Mouse (Mus musculus) kidney, postnatal 0 days (tissue): ENCODE measurements around the gene Sdk2. TPM values are rescaled to one million over a fixed set of nuclear protein-coding genes. Genes with fewer than 3 reads are reported as not detected.

Experiments
- ATAC-seq: fragments of 200-750 bp; cut with Nextera tagmentation; replicated peaks from 2 replicates; pipeline ENCODE4 v1.8.0; 2017; ENCODE audit warnings: low read depth, moderate number of reproducible peaks, moderate TSS enrichment, moderate library complexity; ENCODE audit not compliant: low FRiP score
- DNase-seq: peaks from one replicate; pipeline ENCODE4 v3.0.0-alpha.2; 2016; ENCODE audit warnings: low spot score
- H3K27ac ChIP-seq: fragments of 300-500 bp; sonication (generic); 2 replicates; pipeline ENCODE4 v1.5.1; 2014; ENCODE audit warnings: mild to moderate bottlenecking
- H3K27me3 ChIP-seq: fragments of 300-500 bp; sonication (generic); 2 replicates; pipeline ENCODE4 v1.6.1; 2014; ENCODE audit warnings: low read length, mixed read lengths; ENCODE audit not compliant: insufficient read depth
- H3K36me3 ChIP-seq: fragments of 300-500 bp; sonication (generic); 2 replicates; pipeline ENCODE4 v1.6.1; 2014; ENCODE audit warnings: low read length, mixed read lengths; ENCODE audit not compliant: insufficient read depth
- H3K4me1 ChIP-seq: fragments of 300-500 bp; sonication (generic); replicated peaks from 2 replicates; pipeline ENCODE4 v1.6.1; 2014; ENCODE audit warnings: antibody characterized with exemption, low read length, mixed read lengths; ENCODE audit not compliant: insufficient read depth
- H3K4me2 ChIP-seq: fragments of 300-500 bp; sonication (generic); 2 replicates; pipeline ENCODE4 v1.6.1; 2014; ENCODE audit warnings: mild to moderate bottlenecking, low read length, moderate library complexity, mixed read lengths
- H3K4me3 ChIP-seq: fragments of 300-500 bp; sonication (generic); replicated peaks from 2 replicates; pipeline ENCODE4 v1.5.1; 2014; ENCODE audit warnings: low read depth, low read length
- H3K9ac ChIP-seq: fragments of 300-500 bp; sonication (generic); 2 replicates; pipeline ENCODE4 v1.6.1; 2014; ENCODE audit warnings: low read depth, low read length
- H3K9me3 ChIP-seq: fragments of 300-500 bp; sonication (generic); replicated peaks from 2 replicates; pipeline ENCODE4 v1.6.1; 2016; ENCODE audit warnings: low read length, inconsistent platforms, mixed read lengths
- CTCF ChIP-seq: IDR thresholded peaks from 2 replicates; pipeline ENCODE4 v1.5.1; 2016; ENCODE audit warnings: antibody characterized with exemption, low read depth, mild to moderate bottlenecking, moderate library complexity
- WGBS: fragments of 180-500 bp; shearing (Covaris S2); extraction: QIAGEN DNeasy Blood & Tissue Kit; methylation state at CpG from one replicate; pipeline ENCODE4 v1.1.7; 2014; 5-methylcytosine and 5-hydroxymethylcytosine counted together
- polyA plus RNA-seq: library from polyadenylated mRNA; unstranded; fragments of >200 nt; fragmentation: Nextera tagmentation; extraction: Ambion mirVana; gene quantifications from 2 replicates; pipeline ENCODE4 v1.2.1, GENCODE M21; 2015

Gene Sdk2
- polyA plus RNA-seq, 1 experiment from 2014 or later = 2.2 TPM

DNA sequence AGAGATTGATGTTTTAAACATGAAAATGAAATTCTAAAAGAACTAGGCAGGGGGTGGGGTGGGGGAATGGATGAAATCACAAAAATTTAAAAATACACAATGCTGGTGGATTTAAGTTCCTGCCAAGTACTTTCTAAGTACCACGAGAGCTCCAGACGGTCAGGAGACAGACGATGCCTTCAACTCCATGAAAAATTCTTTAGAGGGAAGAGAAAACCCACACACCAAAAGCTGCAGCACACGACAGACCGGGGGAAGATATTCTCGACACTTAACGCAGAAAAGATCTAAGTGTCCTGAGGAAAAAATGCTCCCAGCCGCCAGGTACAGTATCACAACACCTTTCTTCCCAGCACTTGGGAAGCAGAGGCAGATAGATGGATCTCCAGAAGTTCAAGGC, 118.2 kb downstream of the Sdk2 start:
- H3K4me1 ChIP-seq = 0 out of 2 replicates have a peak, but pooled peaks cover 9% of the 10 kb centered on the region
- no peak overlapping the region for H3K27ac ChIP-seq
- no peak overlapping the region for H3K4me2 ChIP-seq
- WGBS = 80% methylated on average over 8 of the region's 8 CpGs
- no peak overlapping the region for H3K4me3 ChIP-seq
- H3K9ac ChIP-seq = no peak overlapping the region
- TF ChIP-seq CTCF = no peak
- no peaks in the 10 kb centered on the region for H3K36me3 ChIP-seq
- DNase-seq (no peak), ATAC-seq (no peak)
- no peaks in the 10 kb centered on the region for H3K9me3 ChIP-seq
- no peaks in the 10 kb centered on the region for H3K27me3 ChIP-seq

DNA sequence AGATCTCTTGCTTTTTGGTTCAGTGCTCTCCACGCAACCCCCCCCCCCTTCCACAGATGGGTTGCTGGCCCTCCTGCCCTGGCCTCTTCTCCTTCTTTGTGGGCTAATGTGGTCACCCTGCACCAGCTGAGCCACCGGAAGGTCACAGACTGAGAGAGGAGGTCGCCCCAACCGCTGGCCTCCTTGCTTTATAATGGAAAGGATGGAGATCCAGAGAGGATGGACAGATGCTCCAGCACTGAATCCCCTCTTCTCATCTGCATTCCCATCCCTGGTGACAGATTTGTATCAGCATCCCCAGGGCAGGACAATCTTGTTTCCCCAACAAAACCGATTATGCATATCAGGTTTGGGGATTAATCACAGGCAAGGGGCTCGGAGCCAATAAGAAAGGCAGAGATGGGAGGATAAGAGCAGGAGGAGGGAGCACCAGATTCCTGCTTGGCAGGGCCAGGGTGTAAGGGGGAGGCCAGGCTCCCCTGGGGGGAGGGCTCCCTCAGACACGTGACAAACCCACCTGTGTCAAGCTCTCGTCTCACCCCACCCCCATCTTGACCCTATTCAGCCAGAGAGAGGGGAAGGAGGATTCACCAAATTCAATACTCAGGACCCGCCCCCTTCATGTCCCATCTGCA, 124.6 kb downstream of the Sdk2 start:
- no peak for TF ChIP-seq CTCF
- Histone ChIP-seq H3K27ac (no peak overlapping the region), H3K4me1 (no peaks in the 10 kb centered on the region), H3K9me3 (no peaks in the 10 kb centered on the region), H3K36me3 (no peaks in the 10 kb centered on the region), H3K4me3 (no peak overlapping the region), H3K27me3 (no peaks in the 10 kb centered on the region), H3K4me2 (no peak overlapping the region), H3K9ac (no peak overlapping the region)
- DNase-seq (no peak), ATAC-seq (no peak)
- 61% methylated on average over 9 of the region's 9 CpGs for WGBS

DNA sequence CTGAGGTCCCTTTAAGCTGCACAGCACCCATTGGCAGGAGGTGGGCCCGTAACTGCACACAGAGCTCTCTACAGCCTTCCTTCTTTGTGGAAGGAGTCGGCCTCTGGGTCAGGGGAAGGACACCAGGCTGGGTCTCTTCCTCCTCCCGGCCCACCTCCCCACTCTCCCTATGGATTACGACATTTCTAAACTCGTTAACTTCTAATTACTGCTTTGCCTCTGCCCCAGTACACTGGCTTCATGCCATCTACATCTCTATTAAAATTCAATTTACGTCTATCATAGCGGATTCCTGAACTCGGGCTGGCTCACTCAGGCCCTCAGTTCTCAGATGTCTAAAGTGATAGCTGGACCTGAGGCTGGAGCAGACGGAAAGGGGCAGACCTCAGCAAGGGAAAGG, 133.2 kb downstream of the Sdk2 start:
- H3K27ac ChIP-seq = no peak overlapping the region
- TF ChIP-seq CTCF = no peak
- no peaks in the 10 kb centered on the region for H3K36me3 ChIP-seq
- no peaks in the 10 kb centered on the region for H3K4me1 ChIP-seq
- no peaks in the 10 kb centered on the region for H3K9me3 ChIP-seq
- H3K27me3 ChIP-seq = no peaks in the 10 kb centered on the region
- no peak overlapping the region for H3K4me3 ChIP-seq
- H3K4me2 ChIP-seq = no peak overlapping the region
- DNase-seq (peak; percentile 21), ATAC-seq (no peak)
- no peak overlapping the region for H3K9ac ChIP-seq
- 38% methylated on average over 9 of the region's 9 CpGs for WGBS

DNA sequence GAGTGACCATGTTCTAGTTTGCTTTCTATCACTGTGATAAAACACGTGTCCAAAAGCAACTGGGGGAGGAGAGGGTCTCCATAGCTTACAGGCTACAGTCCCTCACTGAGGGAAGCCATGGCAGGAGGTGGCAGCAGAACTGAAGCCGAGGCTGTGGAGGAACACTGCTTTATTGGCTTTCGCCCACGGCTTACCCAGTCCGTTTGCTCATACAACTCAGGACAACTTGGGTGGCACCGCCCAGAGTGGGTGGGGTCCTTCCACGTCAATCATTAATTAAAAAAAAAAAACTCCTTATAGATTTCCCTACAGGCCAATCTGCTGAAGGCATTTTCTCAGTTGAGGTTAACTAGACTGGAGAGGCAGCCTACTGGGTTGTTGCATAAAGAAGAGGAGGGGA, 133.9 kb downstream of the Sdk2 start:
- H3K4me1 ChIP-seq = no peaks in the 10 kb centered on the region
- no peak overlapping the region for H3K9ac ChIP-seq
- H3K27ac ChIP-seq = no peak overlapping the region
- no peak overlapping the region for H3K4me3 ChIP-seq
- H3K27me3 ChIP-seq = no peaks in the 10 kb centered on the region
- H3K36me3 ChIP-seq = no peaks in the 10 kb centered on the region
- WGBS = 74% methylated on average over 7 of the region's 7 CpGs
- no peak for ATAC-seq
- no peak for DNase-seq
- no peak overlapping the region for H3K4me2 ChIP-seq
- TF ChIP-seq CTCF = no peak
- H3K9me3 ChIP-seq = no peaks in the 10 kb centered on the region

DNA sequence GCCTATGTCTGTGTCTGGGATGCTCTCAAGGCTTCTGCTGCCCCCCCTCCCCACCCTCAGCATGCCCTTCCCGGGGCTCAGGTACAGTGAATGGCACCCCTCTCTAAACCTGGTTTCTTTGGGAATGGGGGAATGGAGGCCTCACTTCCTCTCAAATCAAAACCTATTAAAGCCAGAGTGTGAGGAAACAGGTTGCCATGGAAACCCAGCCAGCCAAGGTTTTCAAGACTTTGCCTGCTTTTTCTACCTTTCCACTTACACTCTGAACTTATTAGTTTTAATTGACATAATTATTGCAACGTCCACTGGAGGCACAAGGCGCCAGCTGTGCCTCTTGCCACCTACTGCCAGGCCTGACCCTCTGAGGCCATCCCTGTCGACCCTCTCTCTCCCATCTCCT, 135.1 kb downstream of the Sdk2 start:
- no peak for ATAC-seq

DNA sequence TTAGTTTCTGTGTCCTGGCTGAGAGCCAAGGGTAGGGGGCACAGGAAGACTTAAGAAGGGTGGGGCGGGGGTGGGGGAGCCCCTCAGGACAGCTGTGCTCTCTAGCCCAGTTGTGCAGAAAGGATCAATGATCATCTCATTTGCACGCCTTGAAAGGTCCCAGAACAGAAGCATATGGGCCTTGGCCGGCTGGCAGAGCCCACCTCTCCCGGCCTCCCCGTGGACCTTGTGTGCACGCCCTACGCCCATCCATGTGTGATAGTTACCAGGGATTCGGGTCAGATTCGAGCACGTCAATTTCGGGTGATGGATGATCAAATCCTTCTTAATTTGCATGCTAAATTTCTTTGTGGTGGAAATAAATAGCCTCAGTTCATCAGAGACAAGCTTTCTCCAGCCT, 136.7 kb downstream of the Sdk2 start:
- Histone ChIP-seq H3K27ac (no peak overlapping the region), H3K4me1 (no peaks in the 10 kb centered on the region), H3K4me2 (no peak overlapping the region), H3K4me3 (no peak overlapping the region), H3K9me3 (no peaks in the 10 kb centered on the region), H3K36me3 (no peaks in the 10 kb centered on the region), H3K27me3 (no peaks in the 10 kb centered on the region), H3K9ac (no peak overlapping the region)
- no peak for TF ChIP-seq CTCF
- ATAC-seq (no peak), DNase-seq (no peak)
- WGBS = 78% methylated on average over 11 of the region's 11 CpGs

More for the DNA sequence above, 135.1 kb downstream of the Sdk2 start:
- 64% methylated on average over 4 of the region's 4 CpGs for WGBS
- no peak overlapping the region for H3K27ac ChIP-seq
- no peaks in the 10 kb centered on the region for H3K27me3 ChIP-seq
- H3K4me3 ChIP-seq = no peak overlapping the region
- H3K36me3 ChIP-seq = no peaks in the 10 kb centered on the region
- no peak for DNase-seq
- H3K9me3 ChIP-seq = no peaks in the 10 kb centered on the region
- H3K4me1 ChIP-seq = no peaks in the 10 kb centered on the region
- TF ChIP-seq CTCF = no peak
- no peak overlapping the region for H3K9ac ChIP-seq
- no peak overlapping the region for H3K4me2 ChIP-seq

DNA sequence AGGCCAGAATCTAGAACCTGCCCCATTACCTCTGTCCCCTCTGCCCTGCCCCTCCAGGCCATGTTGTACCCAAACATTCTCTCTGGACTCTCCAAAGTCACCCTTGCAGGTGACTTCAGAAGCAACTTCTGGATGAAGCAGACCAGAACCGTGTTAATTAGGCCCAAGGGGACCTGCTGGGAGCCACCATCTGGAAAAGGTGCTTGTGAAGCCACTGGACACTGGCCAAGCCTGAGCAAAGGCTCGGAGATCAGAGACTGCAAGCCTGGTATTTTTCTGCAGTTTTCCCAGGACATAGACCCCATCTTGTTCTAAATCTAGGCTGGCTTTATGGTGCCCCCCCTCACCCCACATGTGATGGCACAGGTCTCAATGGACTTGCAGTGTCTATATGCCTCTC, 138.0 kb downstream of the Sdk2 start:
- Histone ChIP-seq H3K4me2 (no peak overlapping the region), H3K4me1 (no peaks in the 10 kb centered on the region), H3K27me3 (no peaks in the 10 kb centered on the region), H3K9ac (no peak overlapping the region), H3K4me3 (no peak overlapping the region), H3K9me3 (no peaks in the 10 kb centered on the region), H3K27ac (no peak overlapping the region), H3K36me3 (no peaks in the 10 kb centered on the region)
- no peak for TF ChIP-seq CTCF
- DNase-seq = no peak
- 61% methylated on average over 2 of the region's 2 CpGs for WGBS
- ATAC-seq = no peak
